Mouse (Mus musculus) erythroblast, embryonic 14.5 days (primary cell): ENCODE results near the gene Sphk2.

Experiments
- GATA1 ChIP-seq: IDR thresholded peaks from 2 replicates; pipeline ENCODE4 v1.6.1; 2012; ENCODE audit warnings: low read length, inconsistent platforms, mixed read lengths
- TAL1 ChIP-seq: IDR thresholded peaks from 3 replicates; pipeline ENCODE4 v1.6.1; 2012; ENCODE audit warnings: low read length, inconsistent platforms, mixed read lengths

GRCm38 (mm10) chr7:45668921-45669320 is 48.9 kb downstream of the Sphk2 start:
- TF ChIP-seq GATA1 (no peak), TAL1 (no peak)
